Mouse (Mus musculus) cerebellum, postnatal 10 days (tissue): ENCODE data around the gene Mrgprb5.
"Not testable (repeated sequence)": the region's sequence is repeated elsewhere in the genome, so short reads cannot be mapped to it uniquely, and the experiment has no call there.

Experiments used
- DNase-seq, 2 experiments: peaks; one replicate each; pipeline ENCODE4 v3.0.0; 2021; ENCODE audit warnings: mixed read lengths in 2 of 2

Gene Mrgprb5

GRCm38 (mm10) chr7:48168919-48169318 lies at the start of gene Mrgprb5:
TSS of gene Mrgprb5 (minus strand) at chr7:48169019.
- DNase-seq: no peak

DNA sequence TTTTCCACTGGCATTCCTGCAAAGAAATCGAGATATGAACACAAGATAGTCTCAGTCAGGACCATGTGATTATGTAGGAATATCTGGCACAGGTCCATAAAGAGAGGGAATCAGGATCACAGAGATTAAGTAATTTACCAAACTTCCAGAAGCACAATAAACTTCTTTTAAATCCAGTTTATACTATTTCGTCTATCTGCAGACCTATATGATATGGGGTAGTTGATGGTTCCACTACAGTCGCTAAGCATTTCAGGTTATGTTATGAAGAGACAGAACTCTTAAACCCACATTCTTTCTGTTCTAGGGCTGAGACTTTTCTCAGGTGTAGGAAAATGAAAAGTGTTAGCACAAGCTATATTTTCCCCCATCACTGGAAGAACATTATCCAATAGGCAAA lies 30.4 kb upstream of the Mrgprb5 start, which contains the start of gene Mrgprb4:
Mrgprb4 (minus strand) TSS at position 101 of the 400 bp plus-strand sequence.
- no peak for DNase-seq

- DNase-seq: no peak
Measured at GRCm38 (mm10) chr7:48167471-48167870, 1.3 kb downstream of the Mrgprb5 start.

DNA sequence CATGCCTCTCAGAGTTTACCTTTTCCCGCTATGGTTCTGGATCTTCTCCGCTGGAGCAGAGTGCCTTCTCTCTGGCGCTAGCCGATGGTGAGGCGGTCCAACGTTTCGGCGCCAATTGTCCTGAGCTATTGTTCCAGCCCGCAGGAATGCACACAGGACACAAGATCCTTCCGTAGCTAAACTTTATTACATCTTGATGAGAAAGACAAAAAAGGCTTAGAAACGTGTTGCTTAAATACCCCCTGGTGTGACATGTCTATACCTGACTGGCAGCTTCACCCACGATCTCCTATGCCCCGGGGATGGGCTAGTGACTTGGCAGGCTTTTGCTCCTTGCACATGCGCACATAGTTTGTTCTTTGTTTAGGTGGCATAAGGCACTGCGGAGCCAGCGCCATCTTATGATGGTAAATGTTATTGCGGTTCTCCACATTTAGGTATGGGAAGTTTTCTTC lies 30.5 kb downstream of the Mrgprb5 start:
- DNase-seq: peak; percentile 0 to 23

GRCm38 (mm10) chr7:48137216-48138077 lies 31.4 kb downstream of the Mrgprb5 start:
- DNase-seq: peak; percentile 43 to 52

GRCm38 (mm10) chr7:48132674-48133073 lies 36.1 kb downstream of the Mrgprb5 start:
- DNase-seq: no peak

DNA sequence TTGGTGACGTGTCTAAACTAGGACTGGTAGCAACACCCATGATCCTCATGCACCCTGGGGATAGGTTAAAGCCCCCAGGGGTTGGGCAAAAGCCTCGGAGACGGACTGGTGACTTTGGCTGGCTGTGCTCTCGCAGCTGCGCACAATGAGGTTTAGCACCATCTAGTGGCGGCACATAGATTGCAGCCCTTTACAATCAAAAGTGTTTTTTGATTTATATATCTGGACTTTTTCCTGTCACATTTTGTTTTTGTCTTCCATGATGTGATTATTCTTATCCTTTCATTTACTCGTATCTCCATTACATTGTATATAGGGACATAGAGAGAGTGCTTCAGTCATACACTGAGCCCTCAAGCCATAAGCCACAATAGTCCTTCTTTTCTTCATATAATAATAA lies 36.6 kb downstream of the Mrgprb5 start:
- DNase-seq: peak in 1 of 2 experiments; percentile 3

DNA sequence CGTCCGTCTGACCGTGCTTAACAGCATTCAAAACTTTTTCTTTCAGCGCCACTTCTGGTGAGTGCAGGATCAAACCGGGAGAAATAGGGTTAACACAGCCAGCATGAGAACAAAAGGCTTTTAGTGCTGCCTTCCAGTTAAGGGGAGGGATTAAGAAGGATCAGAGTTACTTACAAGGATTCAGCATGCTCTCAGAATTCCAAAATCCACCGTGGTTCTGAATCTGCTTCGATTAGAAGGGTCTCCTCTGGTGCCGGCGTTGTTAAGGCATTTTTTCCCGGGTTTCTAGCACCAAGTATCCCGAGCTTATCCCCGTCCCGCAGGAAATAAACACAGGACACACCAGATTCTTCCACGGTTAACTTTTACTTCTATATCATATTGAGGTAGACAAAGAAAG lies 37.0 kb downstream of the Mrgprb5 start:
- not testable (repeated sequence) for DNase-seq

DNA sequence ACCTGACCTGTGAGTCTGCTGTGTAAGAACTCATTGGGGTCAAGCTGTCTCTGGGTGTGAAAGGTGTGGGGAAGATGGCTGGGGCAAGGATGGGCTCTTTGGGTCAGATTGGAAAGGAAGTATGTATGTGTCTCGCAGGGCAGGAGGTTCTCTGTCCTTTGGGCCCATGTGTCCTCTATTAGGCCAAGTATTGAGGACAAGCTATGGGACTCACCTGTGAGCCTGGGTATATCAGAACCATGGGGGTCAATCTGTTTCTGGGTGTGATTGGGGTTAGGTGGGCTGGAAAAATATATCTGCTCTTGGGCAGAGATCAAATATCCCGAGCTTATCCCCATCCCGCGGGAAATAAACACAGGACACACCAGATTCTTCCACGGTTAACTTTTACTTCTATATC lies 45.0 kb downstream of the Mrgprb5 start:
- no peak for DNase-seq
